Mouse (Mus musculus) midbrain, embryonic 14.5 days (tissue): ENCODE data around the gene Fbxl15. TPM values are rescaled to one million over a fixed set of nuclear protein-coding genes. Genes with fewer than 3 reads are reported as not detected.

Experiments used
- ATAC-seq: fragments of 200-750 bp; cut with Nextera tagmentation; 2 replicates; pipeline ENCODE4 v1.8.0; 2017; ENCODE audit warnings: moderate number of reproducible peaks, moderate library complexity; ENCODE audit not compliant: low FRiP score, low TSS enrichment
- DNase-seq: peaks from one replicate; pipeline ENCODE4 v3.0.0-alpha.2; 2015
- H3K27ac ChIP-seq: fragments of 300-500 bp; sonication (generic); replicated peaks from 2 replicates; pipeline ENCODE4 v1.5.1; 2014; ENCODE audit warnings: mild to moderate bottlenecking, low read depth, low read length, moderate library complexity
- H3K27me3 ChIP-seq: fragments of 300-500 bp; sonication (generic); 2 replicates; pipeline ENCODE4 v1.6.1; 2014; ENCODE audit warnings: low read length, control low read depth, mixed read lengths; ENCODE audit not compliant: control insufficient read depth, insufficient read depth
- H3K36me3 ChIP-seq: fragments of 300-500 bp; sonication (generic); 2 replicates; pipeline ENCODE4 v1.6.1; 2014; ENCODE audit warnings: low read length, control low read depth; ENCODE audit not compliant: control insufficient read depth, insufficient read depth
- H3K4me1 ChIP-seq: fragments of 300-500 bp; sonication (generic); 2 replicates; pipeline ENCODE4 v1.6.1; 2014; ENCODE audit warnings: mild to moderate bottlenecking, antibody characterized with exemption, low read length, control low read depth; ENCODE audit not compliant: control insufficient read depth, insufficient read depth
- H3K4me2 ChIP-seq: fragments of 300-500 bp; sonication (generic); 2 replicates; pipeline ENCODE4 v1.6.1; 2014; ENCODE audit warnings: mild to moderate bottlenecking, low read length, moderate library complexity
- H3K4me3 ChIP-seq: fragments of 300-500 bp; sonication (generic); replicated peaks from 2 replicates; pipeline ENCODE4 v1.5.1; 2014; ENCODE audit warnings: low read depth, low read length
- H3K9ac ChIP-seq: fragments of 300-500 bp; sonication (generic); replicated peaks from 2 replicates; pipeline ENCODE4 v1.6.1; 2014; ENCODE audit warnings: mild to moderate bottlenecking, low read length, moderate library complexity
- H3K9me3 ChIP-seq: fragments of 300-500 bp; sonication (generic); 2 replicates; pipeline ENCODE4 v1.6.1; 2016; ENCODE audit warnings: low read length, control low read depth, mixed read lengths; ENCODE audit not compliant: control insufficient read depth
- WGBS: fragments of 180-500 bp; shearing (Covaris S2); extraction: QIAGEN DNeasy Blood & Tissue Kit; methylation state at CpG from one replicate; pipeline ENCODE4 v1.1.7; 2014; 5-methylcytosine and 5-hydroxymethylcytosine counted together
- polyA plus RNA-seq: library from polyadenylated mRNA; unstranded; fragments of >200 nt; fragmentation: Nextera tagmentation; extraction: Ambion mirVana; gene quantifications from 2 replicates; pipeline ENCODE4 v1.2.1, GENCODE M21; 2014

The Fbxl15 gene
- polyA plus RNA-seq, 1 experiment from 2014 or later, result 45.8 TPM

- Histone ChIP-seq H3K27me3 (no peaks in the 10 kb centered on the region), H3K4me1 (no peaks in the 10 kb centered on the region), H3K9ac (no peak overlapping the region), H3K36me3 (no peaks in the 10 kb centered on the region), H3K4me2 (no peak overlapping the region), H3K9me3 (no peaks in the 10 kb centered on the region), H3K27ac (no peak overlapping the region), H3K4me3 (no peak overlapping the region)
- WGBS, result 78% methylated on average over 4 of the region's 4 CpGs
- ATAC-seq, result no peak
- DNase-seq, result no peak
Observed at GRCm38 (mm10) chr19:46296938-46297337, 31.0 kb upstream of the Fbxl15 start.

- no peak for DNase-seq
- H3K27ac ChIP-seq, result no peak overlapping the region
- H3K4me3 ChIP-seq, result no peak overlapping the region
- H3K27me3 ChIP-seq, result peaks cover 5% of the 10 kb centered on the region; the same call in 1 of the 2 replicates
- 43% methylated on average over 8 of the region's 8 CpGs for WGBS
- H3K4me2 ChIP-seq, result no peak overlapping the region
- H3K9ac ChIP-seq, result no peak overlapping the region
- H3K36me3 ChIP-seq, result no peaks in the 10 kb centered on the region
- peaks cover 10% of the 10 kb centered on the region for H3K4me1 ChIP-seq
- no peaks in the 10 kb centered on the region for H3K9me3 ChIP-seq
- ATAC-seq, result no peak
Observed at GRCm38 (mm10) chr19:46300294-46301045, 27.5 kb upstream of the Fbxl15 start.

GRCm38 (mm10) chr19:46302551-46302950, 25.4 kb upstream of the Fbxl15 start:
- no peak for DNase-seq
- no peak overlapping the region for H3K27ac ChIP-seq
- H3K9ac ChIP-seq, result no peak overlapping the region
- H3K9me3 ChIP-seq, result no peaks in the 10 kb centered on the region
- 90% methylated on average over 4 of the region's 4 CpGs for WGBS
- ATAC-seq, result no peak
- H3K36me3 ChIP-seq, result no peaks in the 10 kb centered on the region
- peaks cover 14% of the 10 kb centered on the region for H3K4me1 ChIP-seq
- H3K27me3 ChIP-seq, result peaks cover 14% of the 10 kb centered on the region; the same call in 1 of the 2 replicates
- no peak overlapping the region for H3K4me2 ChIP-seq
- no peak overlapping the region for H3K4me3 ChIP-seq

- ATAC-seq, result no peak
- Histone ChIP-seq H3K9me3 (no peaks in the 10 kb centered on the region), H3K4me1 (peaks cover 14% of the 10 kb centered on the region), H3K27ac (no peak overlapping the region), H3K36me3 (no peaks in the 10 kb centered on the region), H3K4me2 (peak overlapping the region; percentile 65), H3K9ac (no peak overlapping the region), H3K4me3 (peak overlapping the region; percentile 42; the same call in 1 of the 2 replicates), H3K27me3 (peaks cover 24% of the 10 kb centered on the region; the same call in 1 of the 2 replicates)
- DNase-seq, result no peak
- 56% methylated on average over 18 of the region's 18 CpGs for WGBS
Observed at GRCm38 (mm10) chr19:46303251-46304215, 24.5 kb upstream of the Fbxl15 start.

GRCm38 (mm10) chr19:46304216-46304841, 23.7 kb upstream of the Fbxl15 start, which contains the start of gene Nfkb2:
Nfkb2 (plus strand) TSS chr19:46304320.
- Histone ChIP-seq H3K9me3 (no peaks in the 10 kb centered on the region), H3K27me3 (peaks cover 24% of the 10 kb centered on the region; the same call in 1 of the 2 replicates), H3K4me3 (peak within 1 kb of the TSS; percentile 42), H3K4me1 (peaks cover 14% of the 10 kb centered on the region), H3K27ac (no peak within 1 kb of the TSS), H3K4me2 (peak within 1 kb of the TSS; percentile 65), H3K9ac (peak within 1 kb of the TSS; percentile 42; the same call in 1 of the 2 replicates), H3K36me3 (no peaks in the 10 kb centered on the region)
- DNase-seq, result peak; percentile 90
- peak; percentile 72 for ATAC-seq
- under 1% methylated on average over 39 of the region's 39 CpGs for WGBS

- under 1% methylated on average over 34 of the region's 34 CpGs for WGBS
- H3K4me2 ChIP-seq, result peak overlapping the region; percentile 65
- no peak overlapping the region for H3K27ac ChIP-seq
- peak overlapping the region; percentile 42 for H3K4me3 ChIP-seq
- no peaks in the 10 kb centered on the region for H3K9me3 ChIP-seq
- no peaks in the 10 kb centered on the region for H3K36me3 ChIP-seq
- ATAC-seq (peak; percentile 37; the same call in 1 of the 2 replicates), DNase-seq (peak; percentile 35)
- H3K9ac ChIP-seq, result peak overlapping the region; percentile 42; the same call in 1 of the 2 replicates
- H3K4me1 ChIP-seq, result peaks cover 14% of the 10 kb centered on the region
- H3K27me3 ChIP-seq, result peaks cover 24% of the 10 kb centered on the region; the same call in 1 of the 2 replicates
Observed at GRCm38 (mm10) chr19:46304908-46305333, 23.1 kb upstream of the Fbxl15 start.

- under 1% methylated on average over 43 of the region's 43 CpGs for WGBS
- peaks cover 24% of the 10 kb centered on the region; the same call in 1 of the 2 replicates for H3K27me3 ChIP-seq
- H3K4me3 ChIP-seq, result peak overlapping the region; percentile 42
- H3K4me2 ChIP-seq, result peak overlapping the region; percentile 65
- DNase-seq (peak; percentile 84), ATAC-seq (peak; percentile 53; the same call in 1 of the 2 replicates)
- H3K36me3 ChIP-seq, result no peaks in the 10 kb centered on the region
- H3K9me3 ChIP-seq, result no peaks in the 10 kb centered on the region
- peak overlapping the region; percentile 42; the same call in 1 of the 2 replicates for H3K9ac ChIP-seq
- H3K4me1 ChIP-seq, result peaks cover 14% of the 10 kb centered on the region
- H3K27ac ChIP-seq, result no peak overlapping the region
Observed at GRCm38 (mm10) chr19:46305432-46306267, 22.3 kb upstream of the Fbxl15 start.
